In genomic region chr9:100395711-100396110, GRCm38 (mm10) we compare ENCODE assay signal across 9 mouse cellular contexts.
DNase-seq lines count a peak whose midpoint lies in the region; ATAC-seq and TF ChIP-seq lines count a peak whose summit lies in the region.
"Had no signal": no experiment of that assay in that cellular context is flagged by ENCODE, and none has a peak within 500 bp of the region (broad histone marks: within the 10 kb centered on the region; RNA-seq: fewer than 3 reads in every experiment).

No protein-coding gene starts in this region.

- no peak for TF ChIP-seq EP300 in heart, adult 2 months (IDR thresholded peaks at IDR 0.05; ENCODE audit: insufficient read depth, low read depth, low read length)

- H3K9me3 ChIP-seq in forebrain, embryonic 11.5 days (ENCODE audit: control insufficient read depth, low read length), result no peaks in the 10 kb centered on the region
- H3K9me3 ChIP-seq in forebrain, embryonic 13.5 days (replicated peaks), result no peaks in the 10 kb centered on the region

- H3K4me3 ChIP-seq in forebrain, embryonic 11.5 days (ENCODE audit: low read depth, low read length), result no peak overlapping the region
- H3K4me3 ChIP-seq in forebrain, embryonic 13.5 days, result no peak overlapping the region
- H3K4me3 ChIP-seq in heart, adult 2 months, result no peak overlapping the region
- H3K4me3 ChIP-seq: myocyte had no signal

- DNase-seq in forebrain, embryonic 11.5 days (ENCODE audit: low spot score), result peak; percentile 87
- peak; percentile 36 for DNase-seq in WW6 (ENCODE audit: low read depth, low spot score)
- DNase-seq in cerebellum, postnatal 4 days (ENCODE audit: low spot score in 2 of 2), result peak; percentile 66 to 80
- peak; percentile 67 to 83 for DNase-seq in heart, adult 2 months
- DNase-seq in layer of hippocampus, postnatal 14 days (ENCODE audit: low spot score in 2 of 2), result peak; percentile 55 to 57
- peak; percentile 39 to 66 for DNase-seq in spleen, postnatal 14 days (ENCODE audit: low spot score in 2 of 2)

- H3K4me1 ChIP-seq in forebrain, embryonic 11.5 days (replicated peaks; ENCODE audit: control insufficient read depth, insufficient read depth, low read length), result no peaks in the 10 kb centered on the region
- H3K4me1 ChIP-seq in forebrain, embryonic 13.5 days, result no peaks in the 10 kb centered on the region
- no peaks in the 10 kb centered on the region for H3K4me1 ChIP-seq in heart, adult 2 months (ENCODE audit: control insufficient read depth, insufficient read depth, low read length)

- H3K36me3 ChIP-seq in forebrain, embryonic 11.5 days (ENCODE audit: control insufficient read depth, insufficient read depth, low read length), result no peaks in the 10 kb centered on the region
- no peaks in the 10 kb centered on the region for H3K36me3 ChIP-seq in forebrain, embryonic 13.5 days (ENCODE audit: poor library complexity, severe bottlenecking)
- H3K36me3 ChIP-seq in heart, adult 2 months (ENCODE audit: control insufficient read depth, insufficient read depth, low read length), result no peaks in the 10 kb centered on the region

- no peak overlapping the region for H3K4me2 ChIP-seq in forebrain, embryonic 11.5 days (ENCODE audit: low read depth, low read length, severe bottlenecking)
- no peak overlapping the region for H3K4me2 ChIP-seq in forebrain, embryonic 13.5 days

- no peak for ATAC-seq in forebrain, embryonic 11.5 days (replicated peaks; ENCODE audit: low FRiP score)
- no peak for ATAC-seq in forebrain, embryonic 13.5 days
- peak; percentile 83 for ATAC-seq in megakaryocyte progenitor cell, adult 5-6 weeks (replicated peaks; ENCODE audit: poor library complexity)

- no peak overlapping the region for H3K27ac ChIP-seq in forebrain, embryonic 11.5 days (ENCODE audit: low read depth, low read length)
- H3K27ac ChIP-seq in forebrain, embryonic 13.5 days, result no peak overlapping the region
- H3K27ac ChIP-seq in heart, adult 2 months, result no peak overlapping the region

- H3K9ac ChIP-seq in forebrain, embryonic 11.5 days (ENCODE audit: low read length), result no peak overlapping the region
- no peak overlapping the region for H3K9ac ChIP-seq in forebrain, embryonic 13.5 days
- H3K9ac ChIP-seq in heart, adult 2 months (ENCODE audit: low read depth, low read length), result no peak overlapping the region

- TF ChIP-seq CTCF in heart, adult 2 months (IDR thresholded peaks at IDR 0.05), result peak; percentile 100; the same call in 1 of the 2 replicates

- WGBS in forebrain, embryonic 11.5 days, result 6% methylated on average over 5 of the region's 5 CpGs
- WGBS in forebrain, embryonic 13.5 days, result 3% methylated on average over 5 of the region's 5 CpGs
- 4% methylated on average over 5 of the region's 5 CpGs for WGBS in heart, adult 2 months

- no peaks in the 10 kb centered on the region for H3K27me3 ChIP-seq in forebrain, embryonic 11.5 days (ENCODE audit: control insufficient read depth, insufficient read depth, low read length)
- no peaks in the 10 kb centered on the region for H3K27me3 ChIP-seq in forebrain, embryonic 13.5 days
- no peaks in the 10 kb centered on the region for H3K27me3 ChIP-seq in heart, adult 2 months (ENCODE audit: control insufficient read depth, insufficient read depth, low read length)

- intact Hi-C loops in heart, adult 2 months (cut with DNase I), result no loop called here

- TF ChIP-seq POLR2A in heart, adult 2 months (IDR thresholded peaks at IDR 0.05; ENCODE audit: insufficient read depth, low read depth, low read length), result no peak

- no peaks in the 10 kb centered on the region for H3K79me2 ChIP-seq in heart, adult 2 months (replicated peaks; ENCODE audit: control insufficient read depth, insufficient read depth, low read length)

Comparison
In these comparisons a context has a peak if more than half of its experiments do, and no peak if none do; other contexts are left out.
1. DNase-seq: peak in every context shown above with its lines; median percentile 87 in forebrain, embryonic 11.5 days; 75 in heart, adult 2 months; 73 in cerebellum, postnatal 4 days; 56 in layer of hippocampus, postnatal 14 days; 52 in spleen, postnatal 14 days; 36 in WW6.